Mouse (Mus musculus): Measurements from ENCODE around the gene Gm13090. TPM values are rescaled to one million over a fixed set of nuclear protein-coding genes. Genes with fewer than 3 reads are reported as not detected.

Gm13090 gene
- polyA plus RNA-seq, 1 experiment = not detected

DNA sequence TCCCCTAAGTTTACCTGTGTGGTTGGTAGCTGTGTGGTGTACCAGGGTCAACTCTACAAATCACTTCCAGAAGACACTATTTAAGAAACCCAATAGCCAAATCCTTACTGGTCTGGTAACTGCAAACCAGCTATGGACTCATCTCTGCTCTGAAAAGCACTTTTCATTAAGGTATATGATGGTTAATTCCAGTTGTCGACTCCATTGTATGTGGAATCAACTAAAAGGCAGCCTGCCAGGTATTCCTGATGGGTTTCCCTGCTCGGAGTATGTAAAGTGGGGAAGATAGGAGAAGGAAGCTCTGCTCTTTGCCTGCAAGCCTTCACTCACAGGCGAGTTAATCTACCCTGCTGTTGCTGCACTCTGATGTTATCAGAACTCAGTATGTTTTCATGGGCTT, 42.8 kb upstream of the Gm13090 start:
- TF ChIP-seq POLR2A (IDR thresholded peaks at IDR 0.05; ENCODE audit: insufficient read depth, low read length) (no peak), CTCF (IDR thresholded peaks at IDR 0.05; ENCODE audit: low read depth, low read length) (no peak), EP300 (IDR thresholded peaks at IDR 0.05; ENCODE audit: insufficient read depth, low read depth, low read length) (no peak)
- Histone ChIP-seq H3K27ac (ENCODE audit: insufficient read depth, low read length) (no peak overlapping the region), H3K4me1 (ENCODE audit: control insufficient read depth, insufficient read depth, low read length) (no peaks in the 10 kb centered on the region), H3K27me3 (ENCODE audit: control insufficient read depth, insufficient read depth, low read length, poor library complexity, severe bottlenecking) (no peaks in the 10 kb centered on the region), H3K9me3 (replicated peaks; ENCODE audit: control insufficient read depth, insufficient read depth, low read length, poor library complexity, severe bottlenecking) (no peaks in the 10 kb centered on the region), H3K9ac (ENCODE audit: low read depth, poor library complexity, severe bottlenecking) (no peak overlapping the region), H3K36me3 (ENCODE audit: control insufficient read depth, insufficient read depth, low read length, poor library complexity, severe bottlenecking) (peaks cover 5% of the 10 kb centered on the region; the same call in 1 of the 2 replicates), H3K4me3 (ENCODE audit: low read depth, low read length) (no peak overlapping the region)

DNA sequence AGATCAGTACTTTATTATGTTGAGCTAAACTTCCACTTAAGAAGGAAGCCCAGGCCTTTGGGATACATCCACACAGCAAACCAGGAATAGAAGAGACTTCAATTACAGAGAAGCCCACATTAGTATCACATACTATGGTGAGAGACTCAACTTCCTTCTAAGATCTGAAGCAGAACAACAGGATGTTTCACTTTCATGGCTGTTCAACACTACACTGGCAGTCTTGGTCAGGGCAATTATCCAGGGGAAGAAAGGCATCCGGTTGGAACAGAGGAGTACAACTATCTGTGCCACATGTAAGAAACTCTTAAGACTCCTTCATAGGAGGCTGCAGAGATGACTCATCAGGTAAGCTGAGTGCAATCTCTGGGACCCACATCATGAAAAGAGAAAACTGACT, 38.2 kb upstream of the Gm13090 start:
- Histone ChIP-seq H3K36me3 (ENCODE audit: control insufficient read depth, insufficient read depth, low read length, poor library complexity, severe bottlenecking) (peaks cover 5% of the 10 kb centered on the region; the same call in 1 of the 2 replicates), H3K4me1 (ENCODE audit: control insufficient read depth, insufficient read depth, low read length) (no peaks in the 10 kb centered on the region), H3K27ac (ENCODE audit: insufficient read depth, low read length) (no peak overlapping the region), H3K4me3 (ENCODE audit: low read depth, low read length) (no peak overlapping the region), H3K9me3 (replicated peaks; ENCODE audit: control insufficient read depth, insufficient read depth, low read length, poor library complexity, severe bottlenecking) (no peaks in the 10 kb centered on the region), H3K9ac (ENCODE audit: low read depth, poor library complexity, severe bottlenecking) (no peak overlapping the region), H3K27me3 (ENCODE audit: control insufficient read depth, insufficient read depth, low read length, poor library complexity, severe bottlenecking) (no peaks in the 10 kb centered on the region)
- TF ChIP-seq POLR2A (IDR thresholded peaks at IDR 0.05; ENCODE audit: insufficient read depth, low read length) (no peak), CTCF (IDR thresholded peaks at IDR 0.05; ENCODE audit: low read depth, low read length) (no peak), EP300 (IDR thresholded peaks at IDR 0.05; ENCODE audit: insufficient read depth, low read depth, low read length) (no peak)

GRCm38 (mm10) chr4:151057347-151058321, 31.7 kb upstream of the Gm13090 start, which contains the start of gene Vamp3:
Vamp3 (minus strand) TSS chr4:151057963.
- H3K9me3 ChIP-seq (replicated peaks; ENCODE audit: control insufficient read depth, insufficient read depth, low read length, poor library complexity, severe bottlenecking) = peaks cover 16% of the 10 kb centered on the region
- peak within 1 kb of the TSS; percentile 76 for H3K9ac ChIP-seq (ENCODE audit: low read depth, poor library complexity, severe bottlenecking)
- H3K36me3 ChIP-seq (ENCODE audit: control insufficient read depth, insufficient read depth, low read length, poor library complexity, severe bottlenecking) = no peaks in the 10 kb centered on the region; the same call in 1 of the 2 replicates
- TF ChIP-seq POLR2A (IDR thresholded peaks at IDR 0.05; ENCODE audit: insufficient read depth, low read length) = peak; percentile 96
- TF ChIP-seq CTCF (IDR thresholded peaks at IDR 0.05; ENCODE audit: low read depth, low read length) = no peak
- H3K4me1 ChIP-seq (ENCODE audit: control insufficient read depth, insufficient read depth, low read length) = no peaks in the 10 kb centered on the region
- H3K4me3 ChIP-seq (ENCODE audit: low read depth, low read length) = peak within 1 kb of the TSS; percentile 88
- H3K27ac ChIP-seq (ENCODE audit: insufficient read depth, low read length) = peak within 1 kb of the TSS; percentile 63
- H3K27me3 ChIP-seq (ENCODE audit: control insufficient read depth, insufficient read depth, low read length, poor library complexity, severe bottlenecking) = no peaks in the 10 kb centered on the region

DNA sequence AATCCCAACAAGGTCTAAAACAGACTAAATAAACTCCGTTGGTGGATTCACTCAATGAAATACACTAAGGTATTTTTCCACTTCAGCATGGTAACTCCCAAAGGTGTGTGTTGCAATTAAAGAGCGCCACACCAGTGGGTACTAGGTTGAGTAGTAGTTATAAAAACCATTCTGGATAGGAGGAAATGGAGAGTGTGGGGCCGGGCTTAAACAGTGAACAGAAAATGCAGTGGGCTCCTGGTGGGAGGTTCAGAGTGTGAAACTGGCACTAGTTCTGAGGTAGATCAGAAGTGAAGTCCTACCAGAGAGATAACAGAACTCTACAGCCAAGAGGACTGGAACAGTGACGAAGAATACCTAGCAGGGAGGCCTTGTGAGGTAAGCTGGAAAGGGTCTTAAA, 30.7 kb upstream of the Gm13090 start:
- peak overlapping the region; percentile 44 for H3K9ac ChIP-seq (ENCODE audit: low read depth, poor library complexity, severe bottlenecking)
- TF ChIP-seq EP300 (IDR thresholded peaks at IDR 0.05; ENCODE audit: insufficient read depth, low read depth, low read length) (no peak), POLR2A (IDR thresholded peaks at IDR 0.05; ENCODE audit: insufficient read depth, low read length) (no peak), CTCF (IDR thresholded peaks at IDR 0.05; ENCODE audit: low read depth, low read length) (no peak)
- no peaks in the 10 kb centered on the region for H3K27me3 ChIP-seq (ENCODE audit: control insufficient read depth, insufficient read depth, low read length, poor library complexity, severe bottlenecking)
- H3K27ac ChIP-seq (ENCODE audit: insufficient read depth, low read length) = peak overlapping the region; percentile 63
- no peaks in the 10 kb centered on the region for H3K4me1 ChIP-seq (ENCODE audit: control insufficient read depth, insufficient read depth, low read length)
- H3K9me3 ChIP-seq (replicated peaks; ENCODE audit: control insufficient read depth, insufficient read depth, low read length, poor library complexity, severe bottlenecking) = peaks cover 16% of the 10 kb centered on the region
- H3K4me3 ChIP-seq (ENCODE audit: low read depth, low read length) = no peak overlapping the region
- no peaks in the 10 kb centered on the region; the same call in 1 of the 2 replicates for H3K36me3 ChIP-seq (ENCODE audit: control insufficient read depth, insufficient read depth, low read length, poor library complexity, severe bottlenecking)

DNA sequence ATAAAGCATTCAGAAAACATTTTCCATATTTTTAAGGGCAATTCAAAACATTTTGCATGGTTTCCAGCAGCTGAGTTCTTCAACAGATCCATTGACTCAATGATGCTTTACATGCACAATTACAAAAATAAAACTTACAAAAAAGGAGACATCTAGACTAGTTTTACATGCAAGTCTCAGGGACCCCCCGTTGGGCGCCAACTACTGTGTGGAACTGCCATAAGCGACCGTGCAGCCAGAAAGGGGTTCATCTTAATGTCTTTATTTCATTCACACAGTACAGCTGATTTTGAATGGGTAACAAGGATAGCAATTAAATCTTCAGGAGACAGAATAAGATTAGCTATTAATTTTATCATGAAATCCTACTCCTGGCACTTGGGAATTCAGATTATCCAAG, 29.8 kb upstream of the Gm13090 start:
- Histone ChIP-seq H3K4me3 (ENCODE audit: low read depth, low read length) (no peak overlapping the region), H3K9me3 (replicated peaks; ENCODE audit: control insufficient read depth, insufficient read depth, low read length, poor library complexity, severe bottlenecking) (peaks cover 16% of the 10 kb centered on the region), H3K36me3 (ENCODE audit: control insufficient read depth, insufficient read depth, low read length, poor library complexity, severe bottlenecking) (no peaks in the 10 kb centered on the region; the same call in 1 of the 2 replicates), H3K27ac (ENCODE audit: insufficient read depth, low read length) (no peak overlapping the region), H3K27me3 (ENCODE audit: control insufficient read depth, insufficient read depth, low read length, poor library complexity, severe bottlenecking) (no peaks in the 10 kb centered on the region), H3K4me1 (ENCODE audit: control insufficient read depth, insufficient read depth, low read length) (no peaks in the 10 kb centered on the region), H3K9ac (ENCODE audit: low read depth, poor library complexity, severe bottlenecking) (no peak overlapping the region)
- no peak for TF ChIP-seq CTCF (IDR thresholded peaks at IDR 0.05; ENCODE audit: low read depth, low read length)
- TF ChIP-seq POLR2A (IDR thresholded peaks at IDR 0.05; ENCODE audit: insufficient read depth, low read length) = no peak
- TF ChIP-seq EP300 (IDR thresholded peaks at IDR 0.05; ENCODE audit: insufficient read depth, low read depth, low read length) = no peak

- H3K9ac ChIP-seq (ENCODE audit: low read depth, poor library complexity, severe bottlenecking) = no peak overlapping the region
- no peak for TF ChIP-seq EP300 (IDR thresholded peaks at IDR 0.05; ENCODE audit: insufficient read depth, low read depth, low read length)
- TF ChIP-seq CTCF (IDR thresholded peaks at IDR 0.05; ENCODE audit: low read depth, low read length) = no peak
- no peak for TF ChIP-seq POLR2A (IDR thresholded peaks at IDR 0.05; ENCODE audit: insufficient read depth, low read length)
- H3K9me3 ChIP-seq (replicated peaks; ENCODE audit: control insufficient read depth, insufficient read depth, low read length, poor library complexity, severe bottlenecking) = no peaks in the 10 kb centered on the region
- H3K4me1 ChIP-seq (ENCODE audit: control insufficient read depth, insufficient read depth, low read length) = no peaks in the 10 kb centered on the region
- H3K36me3 ChIP-seq (ENCODE audit: control insufficient read depth, insufficient read depth, low read length, poor library complexity, severe bottlenecking) = no peaks in the 10 kb centered on the region
- no peaks in the 10 kb centered on the region for H3K27me3 ChIP-seq (ENCODE audit: control insufficient read depth, insufficient read depth, low read length, poor library complexity, severe bottlenecking)
- no peak overlapping the region for H3K4me3 ChIP-seq (ENCODE audit: low read depth, low read length)
- H3K27ac ChIP-seq (ENCODE audit: insufficient read depth, low read length) = no peak overlapping the region
Measured at GRCm38 (mm10) chr4:151068751-151069150, 20.6 kb upstream of the Gm13090 start.
